Mouse (Mus musculus): ENCODE measurements around the gene Fam205a2.
"Not testable (repeated sequence)": the region's sequence is repeated elsewhere in the genome, so short reads cannot be mapped to it uniquely, and the experiment has no call there.

The Fam205a2 gene

GRCm38 (mm10) chr4:42528075-42528474, at the start of gene Fam205a2:
Gene Fam205a2, minus strand, starts transcription at chr4:42528175.
- not testable (repeated sequence) for DNase-seq (ENCODE audit: low read depth in 1 of 2, low spot score in 2 of 2)
